Mouse (Mus musculus): ENCODE data around the gene 3110082J24Rik. TPM values are rescaled to one million over a fixed set of nuclear protein-coding genes. Genes with fewer than 3 reads are reported as not detected.
A peak's percentile ranks its signal among the peaks of the same experiment; 100 is the strongest.

The 3110082J24Rik gene
- polyA plus RNA-seq (2017; shearing (Covaris generic)) = not detected

- ATAC-seq = no peak
These were observed at the start of gene 3110082J24Rik for GRCm38 (mm10) chr5:30105668-30106300. Gene 3110082J24Rik, minus strand, starts transcription at chr5:30106086.

GRCm38 (mm10) chr5:30155395-30155792 is 49.5 kb upstream of the 3110082J24Rik start:
- peak; percentile 21 for ATAC-seq

DNA sequence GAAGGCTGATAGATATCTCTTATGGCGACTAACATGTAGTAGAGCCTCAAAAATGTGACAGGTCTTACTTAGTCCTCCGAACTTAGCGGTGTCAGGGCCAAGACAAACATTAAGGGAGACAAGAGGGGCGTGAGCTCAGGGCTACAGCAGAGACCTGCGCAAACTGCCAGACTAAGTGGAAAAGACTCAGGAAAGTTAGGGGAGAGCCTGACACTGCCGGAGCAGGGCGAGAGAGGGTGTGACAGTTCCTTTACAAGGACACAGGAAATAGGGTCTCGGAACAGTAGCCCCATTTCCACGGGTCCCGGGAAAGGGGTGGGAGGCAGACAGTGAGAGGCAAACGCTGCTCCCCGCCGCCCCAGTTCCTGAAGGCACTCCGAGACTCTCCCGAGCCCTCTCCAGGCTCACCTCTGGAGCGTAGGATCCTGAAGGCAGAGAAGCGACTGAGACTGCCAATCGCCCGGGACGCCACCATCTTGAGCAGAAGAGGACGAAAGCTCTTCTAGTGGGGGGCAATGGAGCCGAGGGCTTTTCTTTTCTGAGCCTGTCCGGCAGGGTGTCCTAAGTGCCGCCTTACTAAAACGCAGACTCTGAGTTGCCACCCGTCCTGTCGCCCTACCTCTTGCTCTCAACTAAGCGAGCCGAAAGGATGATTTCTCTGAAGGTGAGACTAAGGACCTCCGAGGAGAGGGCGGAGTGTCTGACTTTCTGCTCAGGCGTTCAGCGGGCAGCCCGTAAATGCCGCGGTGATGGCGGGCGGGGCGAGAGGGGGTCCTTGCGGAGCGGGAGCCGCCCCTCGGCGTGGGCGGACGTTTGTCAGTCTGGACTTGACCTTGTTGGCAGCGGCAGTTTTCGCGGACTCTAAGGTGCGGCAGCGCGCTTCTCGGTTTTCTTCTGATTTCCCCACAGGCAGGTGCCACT is 48.8 kb upstream of the 3110082J24Rik start, which contains the start of the genes Hadha and Hadhb:
Gene Hadha, minus strand, starts transcription at position 689 of the 921 bp plus-strand sequence.
Gene Hadhb, plus strand, starts transcription at position 775 of the 921 bp plus-strand sequence.
- peak; percentile 78 for ATAC-seq

GRCm38 (mm10) chr5:30154013-30154412 is 48.1 kb upstream of the 3110082J24Rik start:
- ATAC-seq = no peak

DNA sequence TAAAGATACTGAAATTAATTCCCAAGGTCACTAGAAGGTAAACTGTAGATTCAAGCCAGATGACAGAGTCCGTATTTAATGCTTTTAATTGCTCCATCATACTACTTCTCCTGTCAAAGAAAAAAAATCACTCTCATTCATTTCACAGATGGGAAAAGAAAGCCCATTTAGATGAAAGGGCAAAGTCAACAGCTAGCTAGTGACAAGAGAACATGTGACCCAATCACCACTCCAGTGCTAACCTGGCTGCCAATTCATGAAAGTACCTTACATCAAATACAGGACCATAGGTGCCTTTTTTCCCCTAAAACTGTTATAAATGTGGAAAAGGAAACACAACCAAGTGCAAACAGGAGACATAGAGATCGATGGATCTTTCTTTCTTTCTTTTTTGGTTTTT is 47.3 kb upstream of the 3110082J24Rik start:
- ATAC-seq = no peak

DNA sequence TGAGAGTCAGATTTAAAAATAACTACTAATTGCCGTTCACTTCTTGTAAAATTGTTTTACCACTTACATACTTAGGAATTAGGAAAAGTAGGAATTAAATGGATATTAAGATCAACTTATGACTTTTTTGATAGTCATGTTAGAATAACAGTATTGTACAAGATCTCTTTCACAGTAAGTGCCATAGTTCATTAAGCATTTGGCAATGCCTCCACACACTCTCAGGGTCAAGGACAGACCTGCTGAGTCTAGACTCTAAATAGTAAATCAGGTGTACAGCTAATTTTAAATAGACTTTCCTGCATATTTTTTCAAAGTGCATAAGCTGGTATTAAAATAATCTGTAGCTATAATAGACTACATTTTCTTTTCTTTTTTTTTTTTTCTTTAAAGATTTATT is 46.5 kb upstream of the 3110082J24Rik start:
- ATAC-seq = no peak

DNA sequence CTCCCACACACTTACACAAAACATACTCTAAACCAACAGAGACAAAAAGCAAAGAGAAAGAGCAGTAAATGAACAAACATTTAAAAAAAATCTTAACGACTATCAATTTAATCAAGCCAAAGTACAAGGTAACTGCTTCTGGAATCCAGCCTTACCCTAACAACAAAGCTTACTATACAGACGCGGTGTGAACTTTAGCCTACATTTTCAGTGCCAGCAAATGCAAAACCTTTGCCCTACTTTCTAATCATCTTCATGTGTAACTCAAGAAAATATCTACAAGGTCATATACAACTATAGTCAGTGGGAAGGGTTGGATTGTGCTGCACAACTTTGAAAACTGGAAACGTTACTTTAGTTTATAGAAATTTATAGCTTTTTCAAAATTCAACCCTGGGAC is 46.1 kb upstream of the 3110082J24Rik start:
- no peak for ATAC-seq

GRCm38 (mm10) chr5:30148133-30148920 is 42.4 kb upstream of the 3110082J24Rik start:
- no peak for ATAC-seq

DNA sequence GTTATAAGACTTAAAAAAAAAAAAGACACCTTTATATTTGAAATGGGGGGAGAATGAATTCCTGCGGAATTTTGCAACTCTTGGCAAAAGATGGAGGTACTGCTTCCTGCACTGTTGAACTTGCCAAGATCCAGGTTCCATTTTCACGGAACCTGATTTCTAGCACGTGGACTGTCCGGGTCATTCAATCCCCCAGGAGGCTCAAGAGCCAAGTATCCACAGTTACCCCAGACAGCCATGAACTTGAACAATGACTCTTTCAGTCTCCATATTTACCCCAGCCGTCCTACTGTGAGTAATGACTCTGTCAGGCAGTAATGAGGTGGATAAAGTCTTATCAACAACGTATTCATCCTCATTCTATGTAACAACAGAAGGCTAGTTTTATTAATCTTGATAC is 40.6 kb upstream of the 3110082J24Rik start:
- ATAC-seq = no peak

GRCm38 (mm10) chr5:30138193-30138592 is 32.3 kb upstream of the 3110082J24Rik start:
- ATAC-seq = no peak

- ATAC-seq = no peak
These were observed 31.4 kb upstream of the 3110082J24Rik start for GRCm38 (mm10) chr5:30137271-30137670.

DNA sequence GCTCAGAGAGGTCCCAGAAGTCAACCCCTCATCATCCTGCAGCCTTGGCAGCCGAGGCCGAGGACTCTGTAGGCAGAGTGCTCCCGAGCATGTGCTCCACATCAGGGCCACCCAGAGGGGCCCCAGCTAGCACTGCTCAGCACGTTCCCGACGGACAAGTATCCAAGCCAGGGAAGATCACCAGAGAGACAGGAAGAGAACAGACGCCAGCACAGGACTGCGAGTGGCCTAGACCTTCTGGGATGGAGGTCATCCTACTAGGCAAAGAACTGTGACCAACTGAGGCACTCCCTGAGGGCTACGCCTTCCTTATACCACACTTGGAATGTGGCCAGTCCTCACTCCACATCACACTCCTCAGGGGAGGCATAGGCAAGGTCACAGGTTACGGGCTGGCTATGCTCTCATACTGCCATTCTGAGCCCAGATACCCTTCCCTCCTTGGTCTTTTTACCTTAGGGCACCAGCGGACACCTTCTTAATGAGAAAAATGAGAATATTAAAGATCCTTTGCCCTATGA is 29.9 kb upstream of the 3110082J24Rik start:
- no peak for ATAC-seq

DNA sequence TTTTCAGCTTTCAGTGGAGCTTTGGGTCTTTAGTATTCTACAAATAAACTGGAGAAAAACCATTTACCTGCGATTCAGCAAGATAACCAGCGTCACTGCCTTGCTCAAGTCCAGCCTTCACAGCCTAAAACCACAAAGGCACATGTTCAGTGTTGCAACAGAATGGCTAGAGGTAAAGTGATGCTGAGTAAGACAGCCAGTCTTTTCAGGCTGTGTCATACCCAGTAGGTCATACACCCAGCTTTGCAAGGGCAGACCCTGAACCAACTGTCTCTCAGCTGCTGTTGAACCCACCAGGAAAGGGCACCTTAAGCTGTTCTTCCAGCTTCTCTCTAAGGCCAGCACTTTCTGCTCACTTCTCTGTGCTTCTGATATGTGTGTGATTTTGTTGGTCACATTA is 26.3 kb upstream of the 3110082J24Rik start:
- no peak for ATAC-seq

DNA sequence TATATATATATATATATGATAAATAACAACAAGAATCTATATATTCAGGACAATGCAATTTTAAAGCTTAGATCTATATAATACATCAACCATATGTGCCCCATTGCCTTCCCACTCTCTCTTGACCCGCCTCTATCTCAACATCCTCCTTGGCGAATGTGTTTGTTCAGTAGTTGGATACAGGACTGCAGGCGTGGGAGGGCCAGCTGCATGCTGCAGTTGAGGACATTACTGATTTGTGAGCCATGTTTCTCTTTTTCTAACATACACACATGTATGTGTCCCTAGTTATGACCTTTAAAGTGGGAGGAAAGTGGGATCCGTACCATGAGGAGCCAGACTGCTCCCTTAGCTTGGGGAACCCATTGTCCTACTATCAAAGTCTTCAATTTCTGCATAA is 25.4 kb upstream of the 3110082J24Rik start:
- no peak for ATAC-seq

- ATAC-seq = no peak
These were observed 22.8 kb upstream of the 3110082J24Rik start for GRCm38 (mm10) chr5:30128680-30129079.

DNA sequence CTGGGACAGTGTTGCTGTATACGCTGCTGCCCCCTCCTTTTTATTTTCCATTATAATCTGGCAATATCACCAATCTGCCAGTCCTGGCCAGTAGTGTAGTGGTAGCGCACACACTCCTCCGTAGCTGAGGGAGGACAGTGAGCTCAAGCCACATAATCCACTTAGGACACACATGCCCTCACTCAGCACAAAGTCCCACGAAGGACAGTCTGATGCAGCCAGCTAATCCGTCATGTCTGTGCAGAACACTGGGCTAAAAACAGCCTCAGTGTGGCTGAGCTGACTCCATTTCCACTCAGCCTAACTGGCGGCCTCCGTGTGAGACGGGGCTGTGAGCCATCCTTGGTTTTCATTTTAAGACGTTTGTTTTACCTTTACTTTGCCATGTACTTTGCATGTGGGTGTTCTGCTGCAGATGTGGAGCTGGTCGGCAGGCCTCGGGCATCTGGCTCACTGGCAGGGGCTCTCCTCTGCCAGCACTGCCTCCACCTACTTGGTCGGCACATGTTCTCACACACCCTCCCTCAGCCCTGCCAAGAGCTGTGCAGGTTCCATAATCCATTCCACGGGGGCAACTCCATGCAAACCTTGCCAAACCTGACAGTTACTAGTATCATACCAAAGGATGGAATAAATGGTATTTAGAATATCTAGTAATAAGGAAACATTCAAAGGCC is 22.2 kb upstream of the 3110082J24Rik start:
- ATAC-seq = no peak

DNA sequence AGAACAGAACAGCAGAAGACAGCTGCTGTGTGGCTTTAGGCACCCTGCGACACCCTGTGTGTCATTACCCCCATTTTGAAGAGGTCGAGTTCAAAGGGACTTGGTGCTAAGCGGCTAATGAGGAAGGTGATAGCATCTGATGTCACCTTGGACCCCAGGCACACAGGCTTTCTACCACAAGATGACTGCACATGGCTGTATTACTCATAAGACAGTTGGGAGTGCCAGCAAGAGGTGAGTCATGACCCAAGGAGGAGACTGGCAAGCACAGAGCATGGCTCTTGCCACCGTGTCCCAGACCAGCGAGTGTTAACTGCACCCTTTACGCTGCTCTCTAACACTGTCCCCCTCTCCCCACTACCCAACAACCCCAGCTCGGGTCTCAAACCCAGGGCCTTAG is 20.9 kb upstream of the 3110082J24Rik start:
- no peak for ATAC-seq

- ATAC-seq = peak; percentile 40
These were observed 19.7 kb upstream of the 3110082J24Rik start for GRCm38 (mm10) chr5:30125587-30125986.

DNA sequence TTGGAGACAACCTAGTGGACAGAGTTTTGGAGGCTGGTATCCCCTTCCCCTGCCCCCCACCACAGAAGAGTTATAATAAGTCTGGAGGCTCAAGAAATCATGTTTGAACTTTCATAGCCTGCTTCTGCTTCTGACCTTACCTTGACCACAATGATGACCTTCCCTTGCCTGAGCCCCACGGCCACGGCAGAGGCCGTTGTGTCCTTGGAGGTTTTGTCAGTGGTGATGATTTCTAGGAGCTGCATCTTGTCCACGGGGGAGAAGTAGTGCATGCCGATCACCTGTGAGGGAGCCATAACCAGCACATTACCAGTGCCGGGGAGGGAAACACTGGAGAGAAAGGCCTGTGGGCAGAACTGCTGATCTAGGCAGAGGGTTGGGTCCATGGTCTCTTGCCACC is 16.6 kb upstream of the 3110082J24Rik start:
- ATAC-seq = no peak

GRCm38 (mm10) chr5:30120106-30120505 is 14.2 kb upstream of the 3110082J24Rik start:
- no peak for ATAC-seq

- no peak for ATAC-seq
These were observed 13.3 kb upstream of the 3110082J24Rik start for GRCm38 (mm10) chr5:30119163-30119562.

- no peak for ATAC-seq
These were observed 12.1 kb upstream of the 3110082J24Rik start for GRCm38 (mm10) chr5:30118018-30118417.
